Mouse (Mus musculus) layer of hippocampus, postnatal 10 days (tissue): ENCODE measurements around the gene Wnt3. TPM values are rescaled to one million over a fixed set of nuclear protein-coding genes. Genes with fewer than 3 reads are reported as not detected.
A peak's percentile ranks its signal among the peaks of the same experiment; 100 is the strongest.

ENCODE experiments used
- DNase-seq, 2 experiments: peaks; one replicate each; pipeline ENCODE4 v3.0.0; 2021; ENCODE audit warnings: low spot score in 2 of 2
- total RNA-seq, 2 experiments: library from RNA; stranded (reverse); gene quantifications; 2 replicates each; pipeline ENCODE4 v1.2.3; 2021

Wnt3 gene
- total RNA-seq, 2 experiments from 2014 or later, result 1.1 to 1.8 TPM

DNA sequence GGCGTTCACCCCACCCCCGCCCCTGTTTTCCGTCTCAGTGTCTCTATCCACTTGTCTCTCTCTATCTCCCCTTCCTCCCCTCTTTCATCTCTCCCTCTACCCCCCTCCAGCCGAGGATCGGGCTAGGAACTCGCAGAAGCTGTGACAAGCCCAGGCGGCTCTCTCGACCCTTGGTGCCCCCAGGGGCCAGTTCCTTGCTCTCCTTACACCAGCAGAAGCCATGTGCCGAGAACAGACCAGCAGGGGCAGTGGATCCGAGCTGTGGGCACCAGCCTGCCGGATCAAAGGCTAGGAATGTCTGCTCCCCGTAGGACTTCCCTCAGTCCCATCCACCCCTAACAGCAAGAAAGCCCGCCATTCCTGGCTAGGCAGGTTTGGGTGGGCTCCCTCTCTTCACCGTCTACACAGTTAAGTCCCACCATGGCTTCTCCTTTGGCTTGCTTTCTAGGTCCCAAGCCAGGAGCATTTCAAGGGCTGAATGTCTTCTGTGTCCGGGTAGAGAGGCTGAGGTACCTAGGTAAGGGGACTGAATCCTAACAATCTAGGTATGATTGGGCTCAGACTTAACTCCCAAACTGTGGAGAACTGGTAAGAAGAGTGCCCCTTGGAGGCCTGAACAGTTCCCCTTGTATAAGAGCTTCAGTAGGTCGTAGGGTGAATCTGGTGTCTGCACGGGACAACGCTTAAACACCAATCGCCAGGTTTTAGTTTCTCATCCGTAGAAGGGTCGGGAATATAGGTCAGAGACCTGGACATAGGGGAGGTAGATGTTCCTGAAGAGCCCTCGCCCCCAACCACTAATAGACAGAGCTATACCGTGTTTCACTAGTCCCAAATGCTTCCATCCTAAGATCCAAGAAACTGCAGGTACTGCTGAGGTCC, 1.2 kb upstream of the Wnt3 start:
- no peak for DNase-seq

DNA sequence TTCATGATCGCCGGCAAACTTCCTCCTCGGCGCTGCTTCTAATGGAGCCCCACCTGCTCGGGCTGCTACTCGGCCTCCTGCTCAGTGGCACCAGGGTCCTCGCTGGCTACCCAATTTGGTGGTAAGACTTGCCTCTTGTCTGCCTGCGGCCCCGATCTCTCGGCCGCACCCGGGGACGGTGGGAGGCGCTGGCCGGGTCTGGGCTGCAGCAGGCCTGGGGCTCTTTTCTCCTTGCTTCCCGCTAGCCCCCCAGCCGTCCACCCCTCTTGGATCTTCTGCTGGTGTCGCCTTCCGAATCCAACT, 229 bp downstream of the Wnt3 start:
- DNase-seq, result no peak

DNA sequence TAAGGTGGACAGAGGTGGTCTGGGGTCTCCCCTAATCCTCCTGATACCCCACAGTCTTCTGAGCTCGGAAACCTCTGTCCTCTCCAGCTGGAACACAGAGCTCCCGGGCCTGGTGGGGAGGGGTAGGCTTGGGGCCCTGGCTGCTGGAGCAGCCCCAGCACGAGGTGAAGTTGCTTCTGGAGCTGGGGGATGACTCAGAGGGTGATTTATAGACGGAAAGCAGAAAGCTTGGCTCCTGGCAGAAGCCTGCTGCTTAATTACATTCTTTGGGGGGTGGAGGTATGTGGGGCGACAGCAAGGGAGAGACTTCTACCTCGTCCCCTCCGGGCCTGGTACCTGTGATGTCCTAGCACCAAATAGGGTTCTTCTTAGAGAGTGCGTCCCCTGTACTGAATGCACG, 6.2 kb downstream of the Wnt3 start:
- no peak for DNase-seq

DNA sequence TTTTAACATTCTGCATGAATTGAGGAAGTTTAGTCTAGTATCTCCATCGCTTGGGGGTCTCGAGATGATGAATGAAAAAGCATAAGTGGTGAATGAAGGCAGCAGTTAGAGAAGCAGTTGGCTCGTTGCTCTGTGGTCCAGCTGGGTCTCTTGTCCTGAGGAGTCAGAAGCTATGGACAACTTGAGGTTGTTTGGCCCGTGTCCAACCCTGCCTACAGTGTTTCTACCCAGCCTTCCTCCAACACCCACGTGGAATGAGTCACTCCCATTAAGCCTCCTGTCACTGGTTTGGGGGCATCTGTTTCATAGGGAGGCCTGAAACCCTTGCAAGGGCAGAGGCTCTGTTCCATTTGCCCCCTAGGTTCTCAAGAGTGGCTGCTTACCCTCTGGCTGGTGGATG, 16.0 kb downstream of the Wnt3 start:
- DNase-seq, result no peak

DNA sequence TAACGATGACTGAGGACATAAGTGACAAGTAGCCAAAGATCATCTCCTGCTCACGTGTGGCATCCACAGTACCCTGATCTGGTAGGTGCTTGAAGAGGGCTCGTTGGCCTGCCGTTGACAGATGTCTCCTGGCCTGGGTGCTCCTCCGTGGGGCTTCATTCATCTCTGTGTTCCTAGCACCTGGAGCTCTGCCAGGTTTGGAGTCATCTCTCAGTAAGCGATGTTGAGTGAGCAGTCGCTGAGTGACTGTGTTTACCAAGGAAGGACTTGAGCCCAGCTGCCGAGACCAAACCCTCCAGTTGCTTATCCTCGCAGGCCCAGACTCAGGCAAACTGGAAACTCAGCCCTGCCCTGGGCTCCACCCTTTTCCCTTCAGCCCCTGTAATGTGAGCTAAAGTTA, 27.2 kb downstream of the Wnt3 start:
- no peak for DNase-seq

DNA sequence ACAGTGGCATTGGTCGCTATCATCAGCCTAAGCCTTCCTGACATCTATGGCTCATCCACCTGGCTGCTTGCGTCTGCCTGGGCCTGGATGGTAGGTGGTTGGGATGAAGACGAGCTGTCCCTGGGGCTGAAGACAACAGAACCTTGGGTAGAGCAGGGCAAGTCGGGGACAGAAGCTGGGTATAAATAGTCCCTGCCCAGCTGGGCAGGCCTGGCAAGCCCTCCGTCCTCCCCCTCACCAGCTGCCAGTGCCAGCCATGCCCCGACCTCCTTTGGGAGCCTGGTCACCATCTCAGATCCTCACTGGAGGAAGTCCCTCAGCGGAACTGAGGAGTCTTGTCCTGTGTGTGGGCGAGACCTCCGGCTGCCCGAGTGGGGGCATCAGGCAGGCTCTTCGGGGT, 30.2 kb downstream of the Wnt3 start:
- no peak for DNase-seq

DNA sequence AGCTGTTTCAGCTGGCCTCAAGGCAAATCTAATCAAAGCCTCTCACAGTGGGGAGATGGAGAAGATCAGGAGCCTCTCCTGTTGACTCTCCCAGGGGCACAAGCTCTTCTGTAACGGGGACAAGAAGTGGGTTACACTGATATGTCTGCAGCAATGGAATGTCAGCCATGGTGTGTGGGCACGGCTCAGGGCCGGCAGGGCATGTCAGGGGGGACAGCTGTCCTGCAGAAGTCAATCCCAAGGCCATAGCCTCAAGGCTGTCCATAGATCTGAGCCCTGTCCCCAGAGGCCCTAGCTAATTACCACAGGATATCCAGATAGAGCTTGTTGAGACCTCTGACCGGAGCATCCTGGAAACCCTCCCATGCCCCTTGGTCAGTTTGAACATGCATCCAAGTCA, 30.9 kb downstream of the Wnt3 start:
- no peak for DNase-seq

DNA sequence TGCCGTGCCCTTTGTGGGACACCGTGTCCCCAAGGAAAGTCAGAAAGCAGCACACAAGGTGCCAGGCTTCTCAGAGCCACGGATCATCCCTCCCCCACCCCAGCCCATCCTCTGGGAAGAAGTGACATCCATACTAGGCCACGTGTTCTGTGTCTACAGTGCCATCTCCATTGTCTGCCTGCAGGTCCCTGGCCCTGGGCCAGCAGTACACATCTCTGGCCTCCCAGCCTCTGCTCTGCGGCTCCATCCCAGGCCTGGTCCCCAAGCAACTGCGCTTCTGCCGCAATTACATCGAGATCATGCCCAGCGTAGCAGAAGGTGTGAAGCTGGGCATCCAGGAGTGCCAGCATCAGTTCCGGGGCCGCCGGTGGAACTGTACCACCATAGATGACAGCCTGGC, 34.0 kb downstream of the Wnt3 start:
- DNase-seq, result peak in 1 of 2 experiments; percentile 22

DNA sequence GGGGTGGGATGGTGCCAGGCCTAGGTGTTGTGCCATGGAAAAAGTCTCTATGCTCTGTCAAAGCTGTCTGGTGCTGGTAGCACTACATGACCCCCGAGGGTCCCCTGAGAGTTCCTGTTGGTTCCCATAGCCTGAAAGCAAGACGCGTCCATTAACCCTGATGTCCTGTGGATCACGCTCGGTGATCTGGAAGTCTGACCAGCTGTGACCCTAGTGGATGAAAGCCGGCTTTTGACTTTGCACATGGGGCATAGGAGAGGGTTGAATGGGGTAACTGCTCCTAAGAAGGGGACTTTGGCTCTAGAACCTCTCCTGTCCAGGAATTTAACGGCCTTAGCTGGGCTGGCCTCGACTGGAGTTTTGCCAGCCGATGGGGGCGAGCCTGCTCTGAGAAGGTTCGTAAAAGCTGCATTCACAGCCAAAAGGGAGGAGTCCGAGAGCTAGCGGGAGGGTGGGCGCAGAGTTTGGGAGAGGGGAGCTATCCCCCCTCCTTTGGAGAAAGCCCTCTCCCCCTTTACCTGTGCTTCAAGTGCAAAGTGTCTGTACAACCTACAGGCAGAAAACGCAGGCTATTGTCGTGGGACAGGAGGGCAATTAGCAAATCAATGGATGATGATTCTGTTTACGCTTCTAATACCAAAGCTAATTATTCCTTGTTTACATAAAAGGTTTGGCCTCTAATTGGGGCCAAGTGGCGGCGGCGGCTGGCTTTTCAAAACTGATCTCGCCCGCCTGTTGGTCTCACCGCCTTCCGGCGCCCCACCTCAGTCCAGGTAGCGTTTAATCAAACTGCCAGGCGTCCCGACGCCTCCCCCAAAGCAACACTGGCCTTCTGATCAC, 35.0 kb downstream of the Wnt3 start:
- peak in 1 of 2 experiments; percentile 23 for DNase-seq

DNA sequence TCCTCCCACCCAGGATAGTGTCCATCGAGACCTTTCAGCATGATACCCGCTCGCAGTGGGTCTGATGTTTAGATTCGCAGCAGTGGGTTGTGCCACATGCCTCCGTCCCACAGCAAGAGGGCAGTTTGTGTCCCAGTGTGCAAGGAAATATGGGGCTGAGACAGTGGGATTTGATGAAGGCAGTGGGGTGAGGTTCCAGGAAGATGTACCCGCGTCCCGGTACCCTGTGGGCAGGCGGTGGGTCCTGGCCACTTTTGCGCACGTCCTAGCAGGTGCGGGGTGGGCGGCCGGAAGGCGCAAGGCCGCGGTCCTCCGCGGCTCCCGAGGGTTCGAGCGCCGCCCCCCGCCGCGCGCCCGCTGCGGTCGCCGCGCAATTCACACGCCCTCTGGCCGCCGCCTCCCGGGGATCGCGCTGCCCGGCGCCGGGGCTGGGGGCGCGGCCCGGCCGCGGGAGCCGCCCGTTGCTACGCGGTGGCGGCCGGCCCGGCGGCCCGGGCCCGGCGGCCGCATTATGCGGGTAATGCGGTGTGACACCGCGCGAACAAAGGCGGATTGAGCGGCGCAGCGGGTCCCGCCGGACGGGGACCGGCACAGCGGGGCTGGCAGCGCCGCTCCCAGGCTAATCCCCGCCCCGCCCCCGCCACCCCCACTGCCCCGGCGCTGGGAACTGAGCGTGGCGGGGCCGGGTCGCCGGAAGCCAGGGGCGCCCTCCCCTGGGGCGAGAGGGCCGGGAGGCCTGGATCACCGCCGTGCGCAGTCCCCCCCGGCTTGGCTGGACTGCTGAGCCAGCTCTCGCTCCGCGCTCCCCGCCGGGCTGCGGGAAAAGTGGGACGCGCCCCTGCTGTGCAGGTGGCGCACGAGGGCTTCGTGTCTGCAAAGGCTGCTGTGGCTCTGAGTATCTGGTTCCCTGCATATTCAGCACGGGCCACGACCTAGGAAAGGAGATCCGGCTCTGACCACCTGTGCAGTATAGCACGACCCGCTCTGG, 36.0 kb downstream of the Wnt3 start:
- DNase-seq, result peak; percentile 49 to 56

DNA sequence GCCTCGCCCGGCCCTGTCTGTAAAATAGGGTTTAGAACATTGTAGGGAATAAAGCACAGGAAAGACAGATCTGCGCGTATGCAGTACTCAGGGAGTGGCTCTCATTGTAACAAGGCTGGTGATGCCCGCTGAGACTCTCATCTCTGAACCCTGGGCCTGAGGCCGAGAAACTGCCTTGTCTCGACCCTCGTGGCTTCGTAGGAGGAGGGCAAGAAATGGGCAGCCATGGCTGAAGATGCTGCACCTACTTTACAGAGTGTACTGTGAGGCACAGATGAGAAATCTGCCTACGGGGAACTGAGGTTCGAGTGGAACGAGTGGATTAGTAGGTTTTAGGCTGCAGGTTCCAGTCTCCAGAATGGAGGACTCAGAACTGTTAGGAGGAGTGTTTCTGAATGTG, 36.7 kb downstream of the Wnt3 start:
- DNase-seq, result no peak

DNA sequence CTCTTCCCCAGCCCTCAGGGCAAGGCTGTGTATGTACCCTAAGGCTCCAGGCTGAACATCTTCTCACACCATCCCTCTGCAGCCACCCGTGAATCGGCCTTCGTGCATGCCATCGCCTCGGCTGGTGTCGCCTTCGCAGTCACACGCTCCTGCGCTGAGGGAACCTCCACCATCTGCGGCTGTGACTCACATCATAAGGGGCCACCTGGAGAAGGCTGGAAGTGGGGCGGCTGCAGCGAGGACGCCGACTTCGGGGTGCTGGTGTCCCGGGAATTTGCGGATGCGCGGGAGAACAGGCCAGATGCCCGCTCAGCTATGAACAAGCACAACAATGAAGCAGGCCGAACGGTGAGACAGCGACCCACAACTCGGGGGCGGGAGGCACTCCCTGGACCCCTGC, 37.3 kb downstream of the Wnt3 start:
- DNase-seq, result peak in 1 of 2 experiments; percentile 24

DNA sequence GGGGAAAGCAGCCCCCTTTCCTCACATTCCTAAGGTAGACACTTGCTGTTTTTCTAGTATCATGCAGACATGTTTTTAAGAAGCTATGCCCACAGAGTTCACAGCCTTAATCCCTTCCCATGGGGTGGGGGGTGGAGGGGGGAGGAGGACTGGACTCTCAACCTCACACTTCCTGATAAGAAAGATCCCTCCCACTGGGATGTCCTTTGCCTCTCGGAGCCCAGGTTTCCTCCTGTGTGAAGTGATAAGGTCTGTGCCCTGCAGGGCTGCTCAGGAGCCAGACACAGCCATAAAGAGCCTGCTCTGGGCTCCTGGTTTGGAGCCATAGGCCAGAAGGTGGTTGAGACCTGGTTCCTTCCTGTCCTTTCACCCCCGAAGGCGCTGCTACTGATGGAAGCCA, 40.9 kb downstream of the Wnt3 start:
- no peak for DNase-seq

DNA sequence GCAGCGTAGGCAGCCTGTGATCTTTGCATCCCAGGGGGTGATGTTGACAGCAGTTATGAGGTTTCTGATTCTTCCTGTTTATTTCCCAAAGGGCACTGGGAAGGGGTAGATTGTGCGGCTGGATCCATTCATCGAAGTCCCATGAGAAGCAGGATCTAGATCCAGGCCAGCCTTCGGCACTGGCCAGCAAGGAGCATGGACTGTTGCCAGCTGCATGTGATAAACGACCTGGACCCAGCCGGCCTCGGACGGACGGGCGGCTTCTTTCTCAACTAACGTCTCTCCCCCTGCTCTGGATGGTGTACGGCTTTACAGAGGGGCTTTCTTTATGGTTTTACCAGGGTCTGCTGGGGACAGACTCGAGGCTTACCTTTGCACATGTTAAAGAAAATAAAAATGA, 42.0 kb downstream of the Wnt3 start:
- DNase-seq, result no peak

DNA sequence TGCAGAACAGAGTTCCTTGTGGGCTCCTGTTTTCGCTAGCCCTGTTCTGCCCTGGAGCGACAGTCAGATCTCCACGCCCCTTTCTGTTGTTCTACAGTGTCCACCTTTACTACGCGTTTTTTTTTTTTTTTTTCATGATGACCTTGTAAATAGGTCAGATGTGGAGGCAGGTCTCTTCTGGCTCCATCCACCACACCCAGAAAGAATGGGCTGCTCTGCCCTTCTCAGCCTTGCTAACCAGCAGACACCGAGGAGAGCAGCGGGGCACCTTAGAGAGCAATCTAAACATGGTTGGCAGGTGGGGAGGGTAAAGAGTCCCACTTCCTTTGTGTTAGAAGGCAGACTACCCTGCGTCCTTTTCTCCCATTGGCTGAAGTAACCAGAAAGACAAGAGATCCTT, 42.8 kb downstream of the Wnt3 start:
- DNase-seq, result no peak

DNA sequence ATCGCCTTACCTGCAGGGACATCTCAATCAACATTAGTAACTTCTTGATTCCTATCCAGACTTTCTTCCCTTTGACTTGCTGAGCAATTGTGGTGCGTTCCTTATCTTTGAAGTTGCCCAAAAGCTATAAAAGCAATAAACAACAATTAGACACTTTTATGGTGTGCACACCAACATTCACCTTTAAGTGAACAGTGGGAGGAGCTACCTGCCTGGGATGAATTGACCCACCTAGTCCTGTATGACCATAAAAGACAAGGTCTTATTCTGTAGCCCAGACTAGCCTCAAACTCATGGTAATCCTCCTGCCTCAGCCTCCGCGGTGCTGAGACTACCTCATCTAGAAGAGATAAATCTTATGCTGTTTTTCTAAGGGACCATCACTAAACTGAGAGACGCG, 53.3 kb downstream of the Wnt3 start:
- DNase-seq, result no peak

DNA sequence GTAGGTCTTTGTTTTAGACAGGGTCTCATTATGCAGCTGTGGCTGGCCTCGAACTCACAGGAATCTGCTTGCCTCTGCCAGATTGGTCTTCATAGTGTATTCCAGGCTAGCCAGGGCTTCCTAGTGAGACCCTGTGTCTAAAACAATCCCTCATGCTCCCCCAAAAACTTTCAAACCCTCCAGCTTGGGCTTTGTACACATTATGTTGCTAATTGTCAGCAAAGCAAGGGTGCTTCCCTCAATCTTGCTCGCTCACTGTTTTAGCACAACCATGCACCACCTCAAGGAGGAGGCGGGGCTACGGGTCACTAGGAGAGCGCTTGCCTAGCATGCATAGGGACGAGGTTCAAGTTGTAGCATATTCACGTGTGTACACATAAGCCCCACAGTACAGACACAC, 54.9 kb downstream of the Wnt3 start:
- DNase-seq, result no peak

DNA sequence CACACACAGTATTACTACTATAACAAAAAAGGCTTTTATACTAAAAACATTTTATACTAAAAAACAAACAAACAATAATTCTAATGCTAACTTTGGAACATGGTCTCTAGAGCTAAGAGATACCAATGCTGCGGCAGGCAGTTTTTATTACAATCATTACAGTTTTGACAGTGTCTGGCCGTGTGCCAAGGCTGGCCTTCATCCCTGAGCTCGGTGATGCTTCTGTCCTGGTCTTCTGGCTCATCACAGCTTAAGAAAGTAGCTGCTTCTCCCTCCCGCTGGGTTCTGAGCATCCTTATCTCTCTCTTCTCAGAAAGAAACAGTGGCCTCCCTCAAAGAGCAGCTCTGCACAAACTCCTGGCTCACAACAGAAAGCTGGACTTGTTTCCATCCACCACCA, 56.0 kb downstream of the Wnt3 start:
- DNase-seq, result no peak

DNA sequence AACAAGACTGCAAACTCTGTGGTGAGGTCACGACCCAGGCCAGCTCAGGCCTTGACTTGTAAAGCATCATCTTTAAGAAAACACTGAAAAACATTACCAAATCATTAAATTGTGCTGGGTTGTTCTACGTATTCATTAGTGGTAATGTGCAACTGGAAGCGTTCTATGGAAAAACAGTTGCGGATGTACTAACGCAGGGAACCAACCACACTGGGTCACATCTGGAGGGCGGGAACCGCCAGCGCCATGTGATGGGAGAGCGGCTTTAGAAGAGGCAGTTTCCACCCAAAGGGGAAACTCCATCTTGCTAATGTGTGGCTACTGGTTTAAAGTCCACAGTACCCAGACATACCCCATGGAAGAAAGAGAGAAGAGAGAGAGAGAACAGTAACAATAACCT, 56.5 kb downstream of the Wnt3 start:
- DNase-seq, result no peak

DNA sequence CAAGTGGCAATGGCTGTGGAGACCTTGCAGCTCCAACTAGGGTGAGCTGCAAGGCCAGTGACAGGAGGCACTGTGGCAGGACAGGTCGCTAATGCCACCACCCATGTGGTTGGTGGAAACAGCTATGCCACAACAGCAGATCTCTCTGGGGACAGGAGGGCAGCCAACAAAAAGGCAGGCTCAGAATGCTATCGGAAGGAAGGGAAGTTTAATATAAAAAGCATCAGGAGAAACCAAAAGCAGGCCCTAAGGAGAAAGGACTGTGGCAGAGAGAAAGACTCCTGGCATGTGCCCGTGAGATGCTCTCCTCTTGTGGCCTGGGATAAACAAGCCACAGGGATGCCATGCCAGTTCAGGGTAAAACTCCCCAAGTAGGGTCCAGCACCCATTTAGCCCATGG, 57.8 kb downstream of the Wnt3 start:
- DNase-seq, result no peak

DNA sequence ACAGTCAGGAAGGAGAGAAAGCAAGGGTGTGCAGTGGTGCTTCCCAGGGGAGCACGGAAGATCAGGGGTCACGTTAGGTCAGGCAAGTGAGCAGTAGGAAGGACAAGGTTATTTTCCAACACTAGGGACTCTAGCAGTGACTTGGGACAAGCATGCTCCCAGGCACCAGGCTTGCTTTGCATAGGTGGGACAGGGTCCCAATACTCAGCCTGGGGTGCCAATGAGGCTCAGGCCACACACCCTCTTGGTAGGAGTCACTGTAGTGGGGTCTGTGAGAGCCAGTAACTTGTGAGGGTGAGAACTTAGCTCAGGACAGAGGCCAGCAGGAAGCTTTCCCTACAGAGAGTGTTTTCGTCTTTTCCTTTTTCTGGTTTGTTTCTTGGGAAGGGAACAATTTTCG, 58.4 kb downstream of the Wnt3 start:
- DNase-seq, result no peak

DNA sequence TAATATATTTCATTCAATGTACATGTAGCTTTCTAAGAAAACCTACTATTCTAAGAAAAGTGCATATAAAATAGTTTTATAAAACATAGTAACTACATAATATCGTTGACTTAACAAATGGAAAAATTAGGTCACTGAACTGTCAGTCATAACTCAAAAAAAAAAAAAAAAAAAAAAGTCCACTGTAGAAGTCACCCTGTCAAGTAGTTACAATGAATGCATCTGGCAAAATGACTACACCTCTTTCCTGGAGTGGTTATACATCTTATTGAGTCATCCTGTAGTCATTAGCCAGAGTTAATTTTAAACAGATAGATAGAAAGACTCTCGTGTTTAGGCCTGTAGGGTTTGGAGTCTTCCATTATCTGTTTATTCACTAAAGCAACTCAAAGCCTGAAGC, 65.0 kb downstream of the Wnt3 start:
- DNase-seq, result no peak
